Mouse (Mus musculus) limb, embryonic 11.5 days (tissue): ENCODE measurements around the gene Dffb. TPM values are rescaled to one million over a fixed set of nuclear protein-coding genes. Genes with fewer than 3 reads are reported as not detected.

Source experiments
- ATAC-seq: fragments of 200-750 bp; cut with Nextera tagmentation; 2 replicates; pipeline ENCODE4 v1.8.0; 2017; ENCODE audit warnings: low read depth; ENCODE audit not compliant: insufficient number of reproducible peaks, low FRiP score, low TSS enrichment
- DNase-seq: peaks from one replicate; pipeline ENCODE4 v3.0.0-alpha.2; 2015; ENCODE audit warnings: low spot score
- H3K27ac ChIP-seq: fragments of 300-500 bp; sonication (generic); replicated peaks from 2 replicates; pipeline ENCODE4 v1.5.1; 2014; ENCODE audit warnings: low read depth, mild to moderate bottlenecking, low read length
- H3K27me3 ChIP-seq: fragments of 300-500 bp; sonication (generic); 2 replicates; pipeline ENCODE4 v1.6.1; 2014; ENCODE audit warnings: mild to moderate bottlenecking, low read length, mixed read lengths; ENCODE audit not compliant: control insufficient read depth, insufficient read depth
- H3K36me3 ChIP-seq: fragments of 300-500 bp; sonication (generic); 2 replicates; pipeline ENCODE4 v1.6.1; 2014; ENCODE audit warnings: mild to moderate bottlenecking, low read length, moderate library complexity, mixed read lengths; ENCODE audit not compliant: control insufficient read depth, insufficient read depth
- H3K4me1 ChIP-seq: fragments of 300-500 bp; sonication (generic); 2 replicates; pipeline ENCODE4 v1.6.1; 2014; ENCODE audit warnings: low read length, mixed read lengths; ENCODE audit not compliant: control insufficient read depth, insufficient read depth
- H3K4me2 ChIP-seq: fragments of 300-500 bp; sonication (generic); 2 replicates; pipeline ENCODE4 v1.6.1; 2014; ENCODE audit warnings: low read depth, mild to moderate bottlenecking, moderate library complexity; ENCODE audit not compliant: severe bottlenecking
- H3K4me3 ChIP-seq: fragments of 300-500 bp; sonication (generic); 2 replicates; pipeline ENCODE4 v1.5.1; 2014; ENCODE audit warnings: low read depth, low read length
- H3K9ac ChIP-seq: fragments of 300-500 bp; sonication (generic); 2 replicates; pipeline ENCODE4 v1.6.1; 2014; ENCODE audit warnings: mild to moderate bottlenecking, low read length
- H3K9me3 ChIP-seq: fragments of 300-500 bp; sonication (generic); 2 replicates; pipeline ENCODE4 v1.6.1; 2016; ENCODE audit warnings: low read length; ENCODE audit not compliant: control insufficient read depth
- WGBS: fragments of 180-500 bp; shearing (Covaris S2); extraction: QIAGEN DNeasy Blood & Tissue Kit; methylation state at CpG from one replicate; pipeline ENCODE4 v1.1.7; 2014; 5-methylcytosine and 5-hydroxymethylcytosine counted together
- polyA plus RNA-seq: library from polyadenylated mRNA; unstranded; fragments of >200 nt; fragmentation: Nextera tagmentation; extraction: Ambion mirVana; gene quantifications from 2 replicates; pipeline ENCODE4 v1.2.1, GENCODE M21; 2014

The Dffb gene
- polyA plus RNA-seq, 1 experiment from 2014 or later: 14.1 TPM

DNA sequence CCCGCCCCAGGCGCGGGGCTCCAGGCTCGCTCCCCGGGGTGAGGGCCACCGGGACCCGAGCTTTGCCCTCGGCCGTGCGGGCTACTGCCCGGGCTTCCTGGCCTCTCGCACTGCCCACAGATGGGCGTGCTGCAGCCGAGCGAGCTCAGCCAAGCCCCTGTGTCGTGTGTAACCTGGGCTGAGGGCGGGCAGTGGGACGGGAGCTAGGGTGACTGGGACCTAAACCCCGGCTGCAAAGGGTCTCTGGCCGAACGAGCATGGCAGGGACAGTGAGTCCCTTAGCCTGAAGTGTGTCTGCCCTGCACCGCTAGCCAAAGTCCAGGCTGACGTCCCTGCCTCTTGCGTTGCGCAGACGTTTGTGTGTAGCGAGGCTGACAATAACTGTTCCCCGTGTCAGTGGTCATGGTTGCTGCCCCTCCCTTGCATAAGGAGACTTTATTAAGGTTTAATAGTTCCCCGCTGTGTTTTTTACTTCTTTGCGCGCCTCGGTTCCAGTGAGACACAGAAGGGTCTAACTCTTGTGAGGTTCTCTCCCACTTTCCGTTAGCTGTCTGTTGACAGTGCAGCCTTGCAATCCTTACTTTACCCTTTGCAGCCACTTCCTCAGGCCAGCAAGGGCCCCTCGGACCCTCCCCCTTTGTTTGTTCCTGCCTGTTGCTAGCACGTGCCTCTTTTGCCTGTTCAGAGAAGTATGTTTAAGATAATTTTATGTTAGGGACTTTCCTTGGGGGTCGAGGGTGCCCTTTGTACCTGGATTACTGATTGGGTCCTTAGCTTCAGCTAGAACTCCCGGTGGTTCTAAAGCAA, 17.3 kb downstream of the Dffb start:
- H3K4me3 ChIP-seq: peak overlapping the region; percentile 84
- DNase-seq (peak; percentile 49), ATAC-seq (peak; percentile 70)
- no peaks in the 10 kb centered on the region for H3K27me3 ChIP-seq
- peaks cover 7% of the 10 kb centered on the region; the same call in 1 of the 2 replicates for H3K4me1 ChIP-seq
- WGBS: under 1% methylated on average over 29 of the region's 37 CpGs
- H3K9ac ChIP-seq: peak overlapping the region; percentile 91
- H3K27ac ChIP-seq: peak overlapping the region; percentile 84
- H3K9me3 ChIP-seq: no peaks in the 10 kb centered on the region
- peaks cover 10% of the 10 kb centered on the region; the same call in 1 of the 2 replicates for H3K36me3 ChIP-seq
- H3K4me2 ChIP-seq: peak overlapping the region; percentile 62

DNA sequence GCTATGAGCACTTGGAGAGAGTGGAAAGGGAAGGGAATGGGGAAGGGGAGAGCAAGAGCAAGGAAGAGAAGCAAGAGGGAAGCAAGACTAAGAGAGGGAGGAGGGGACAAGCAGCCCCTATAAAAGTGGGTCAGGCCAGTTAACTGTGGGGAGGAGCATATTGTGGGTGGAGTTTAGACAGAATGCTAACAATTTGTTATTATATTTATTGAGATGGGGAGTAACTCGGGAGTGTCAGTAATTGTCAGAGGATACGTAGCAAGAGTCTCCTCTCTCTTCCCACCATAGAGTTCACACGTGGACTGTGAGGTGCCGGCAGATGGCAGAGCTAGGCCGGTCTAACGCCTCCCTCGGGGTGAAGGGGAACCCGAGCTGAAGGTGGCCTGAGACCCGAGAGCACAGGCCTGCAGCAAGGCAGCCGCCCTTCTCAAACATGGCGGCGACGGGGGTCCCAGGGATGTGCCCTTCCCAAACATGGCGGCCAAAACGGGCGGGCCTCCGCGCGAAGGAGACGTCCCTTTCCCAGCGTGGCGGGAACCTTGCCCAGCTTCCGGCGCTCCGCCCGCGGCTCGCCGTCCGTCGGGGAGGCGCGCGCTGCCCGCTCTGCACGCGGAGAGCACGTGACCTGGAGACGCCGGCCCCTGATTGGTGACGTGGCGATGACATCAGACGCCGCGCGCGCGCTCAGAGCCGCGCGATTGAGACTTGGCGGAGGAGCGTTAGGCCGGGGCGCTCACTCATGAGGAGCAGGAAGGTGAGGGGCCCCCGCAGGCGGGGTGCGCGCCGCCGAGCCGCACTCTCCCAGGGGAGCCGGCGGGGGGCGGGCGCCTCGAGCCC, 18.1 kb downstream of the Dffb start, which contains the start of gene A430005L14Rik:
A430005L14Rik (plus strand) TSS at position 669 of the 837 bp plus-strand sequence.
- no peaks in the 10 kb centered on the region for H3K9me3 ChIP-seq
- peak; percentile 98 for DNase-seq
- no peaks in the 10 kb centered on the region for H3K27me3 ChIP-seq
- peak within 1 kb of the TSS; percentile 84 for H3K27ac ChIP-seq
- WGBS: 2% methylated on average over 62 of the region's 67 CpGs
- peak within 1 kb of the TSS; percentile 91 for H3K9ac ChIP-seq
- peak within 1 kb of the TSS; percentile 84 for H3K4me3 ChIP-seq
- peaks cover 10% of the 10 kb centered on the region; the same call in 1 of the 2 replicates for H3K4me1 ChIP-seq
- H3K4me2 ChIP-seq: peak within 1 kb of the TSS; percentile 62
- ATAC-seq: peak; percentile 93
- peaks cover 8% of the 10 kb centered on the region; the same call in 1 of the 2 replicates for H3K36me3 ChIP-seq

DNA sequence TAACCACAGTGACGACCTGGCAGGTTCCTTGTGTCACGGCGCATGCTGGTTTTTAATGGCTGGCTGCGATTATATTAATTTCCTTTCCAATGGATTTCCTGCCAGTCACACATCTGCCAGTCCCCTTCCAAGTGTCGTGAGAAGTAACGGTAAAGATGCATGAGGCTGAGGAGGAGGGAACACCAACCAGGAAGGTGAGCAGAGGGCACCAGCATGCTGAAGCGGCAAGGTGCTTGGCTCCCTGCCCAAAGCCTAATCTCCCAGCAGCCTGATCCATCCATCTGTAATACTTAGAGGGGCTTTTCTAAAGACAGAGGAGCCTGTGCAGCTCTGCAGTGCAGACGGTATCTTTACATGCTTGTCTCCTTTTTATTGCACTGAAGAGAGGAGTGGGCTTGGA, 19.3 kb downstream of the Dffb start:
- Histone ChIP-seq H3K27ac (no peak overlapping the region), H3K36me3 (peaks cover 4% of the 10 kb centered on the region; the same call in 1 of the 2 replicates), H3K4me3 (no peak overlapping the region), H3K4me2 (no peak overlapping the region), H3K9me3 (no peaks in the 10 kb centered on the region), H3K9ac (no peak overlapping the region), H3K4me1 (peaks cover 13% of the 10 kb centered on the region; the same call in 1 of the 2 replicates), H3K27me3 (no peaks in the 10 kb centered on the region)
- DNase-seq: no peak
- ATAC-seq: no peak
- WGBS: 75% methylated on average over 8 of the region's 8 CpGs

DNA sequence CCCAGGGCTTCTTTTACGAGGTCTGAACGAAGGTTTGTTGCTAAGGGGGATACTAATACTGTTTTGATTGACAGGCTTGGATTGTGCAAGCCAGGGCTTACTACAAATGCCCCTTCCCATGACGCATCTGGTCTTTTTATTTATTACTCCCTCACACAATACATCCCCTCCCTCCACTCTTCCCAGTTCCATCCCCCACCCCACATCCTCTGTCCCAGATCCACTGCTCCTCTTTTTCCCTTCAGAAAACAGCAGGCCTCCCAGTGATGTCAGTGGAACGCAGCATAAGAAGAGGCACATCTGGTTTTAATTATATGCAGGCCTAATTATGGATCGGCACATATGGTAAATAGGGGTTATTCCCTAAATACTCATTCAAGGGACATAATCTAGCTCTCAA, 23.2 kb downstream of the Dffb start:
- WGBS: 17% methylated on average over 5 of the region's 5 CpGs
- H3K4me1 ChIP-seq: peaks cover 6% of the 10 kb centered on the region; the same call in 1 of the 2 replicates
- no peak overlapping the region for H3K9ac ChIP-seq
- H3K27ac ChIP-seq: no peak overlapping the region
- DNase-seq: no peak
- H3K27me3 ChIP-seq: no peaks in the 10 kb centered on the region
- H3K4me2 ChIP-seq: no peak overlapping the region
- H3K4me3 ChIP-seq: no peak overlapping the region
- no peaks in the 10 kb centered on the region for H3K36me3 ChIP-seq
- ATAC-seq: no peak
- H3K9me3 ChIP-seq: no peaks in the 10 kb centered on the region

DNA sequence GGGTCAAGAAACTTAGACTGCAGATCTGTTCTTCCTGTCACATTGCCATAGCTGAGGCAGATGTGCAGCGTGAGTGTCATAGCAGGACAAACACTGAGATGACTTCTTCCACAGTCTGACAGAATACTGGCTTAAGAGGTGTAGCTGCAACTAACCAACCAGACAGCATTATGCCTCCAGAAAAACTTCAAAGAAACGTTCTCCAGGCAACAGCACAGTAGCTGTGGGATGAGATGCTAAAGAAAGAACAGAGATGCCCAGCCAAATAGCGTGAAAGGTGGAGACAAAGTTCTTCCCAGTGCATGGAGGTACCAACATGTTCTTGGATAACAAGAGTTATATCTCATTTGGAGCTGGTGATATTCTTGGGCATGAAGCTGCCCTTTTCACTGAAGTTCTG, 23.8 kb downstream of the Dffb start:
- ATAC-seq: no peak
- no peak for DNase-seq

DNA sequence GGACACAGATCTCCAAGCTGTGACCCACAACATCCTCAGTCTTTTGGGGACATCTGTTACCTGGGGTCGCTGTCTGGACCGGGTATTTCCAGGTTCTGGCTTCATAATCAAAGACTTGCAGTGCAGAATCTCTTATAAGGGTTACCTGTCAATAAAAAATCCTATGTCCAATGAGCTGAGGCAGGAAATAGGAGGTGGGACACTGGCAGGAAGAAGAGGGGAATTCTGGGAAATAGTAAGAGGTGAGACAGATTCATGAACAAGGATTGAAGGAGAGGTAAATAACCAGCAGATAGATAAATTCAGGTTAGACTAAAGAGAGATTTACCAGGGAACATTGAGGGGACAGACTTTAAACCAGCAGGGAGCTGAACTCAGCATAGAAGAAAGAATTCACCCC, 24.6 kb downstream of the Dffb start:
- Histone ChIP-seq H3K4me2 (no peak overlapping the region), H3K36me3 (no peaks in the 10 kb centered on the region), H3K27me3 (no peaks in the 10 kb centered on the region), H3K4me1 (peaks cover 6% of the 10 kb centered on the region; the same call in 1 of the 2 replicates), H3K9me3 (no peaks in the 10 kb centered on the region), H3K9ac (no peak overlapping the region), H3K4me3 (no peak overlapping the region), H3K27ac (no peak overlapping the region)
- no peak for ATAC-seq
- 80% methylated on average over 2 of the region's 2 CpGs for WGBS
- no peak for DNase-seq

More for the DNA sequence above, 23.8 kb downstream of the Dffb start:
- Histone ChIP-seq H3K9ac (no peak overlapping the region), H3K4me2 (no peak overlapping the region), H3K27me3 (no peaks in the 10 kb centered on the region), H3K4me3 (no peak overlapping the region), H3K27ac (no peak overlapping the region), H3K36me3 (no peaks in the 10 kb centered on the region), H3K9me3 (no peaks in the 10 kb centered on the region), H3K4me1 (peaks cover 6% of the 10 kb centered on the region; the same call in 1 of the 2 replicates)
- 72% methylated on average over 3 of the region's 3 CpGs for WGBS

DNA sequence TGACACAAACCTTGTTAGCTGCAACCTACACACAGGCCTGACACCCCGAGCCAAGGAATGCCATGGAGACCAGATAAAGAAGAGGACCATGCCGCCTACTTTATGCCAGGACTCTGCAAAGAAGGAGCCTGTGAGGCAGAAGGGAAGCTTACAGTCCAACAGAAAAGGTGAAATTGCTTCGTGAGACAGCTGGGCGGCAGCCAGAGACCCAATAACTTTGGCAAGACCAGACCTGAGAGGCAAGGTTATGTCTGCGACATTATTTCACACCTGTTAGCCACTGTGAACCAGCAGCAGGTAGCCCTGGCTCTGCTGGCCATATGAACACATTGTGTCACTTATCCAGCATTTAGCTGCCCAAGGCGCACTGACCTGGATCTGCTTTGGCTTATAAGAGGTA, 29.2 kb downstream of the Dffb start:
- 60% methylated on average over 6 of the region's 6 CpGs for WGBS
- Histone ChIP-seq H3K27me3 (no peaks in the 10 kb centered on the region), H3K9ac (no peak overlapping the region), H3K4me3 (no peak overlapping the region), H3K4me2 (no peak overlapping the region), H3K4me1 (peaks cover 5% of the 10 kb centered on the region; the same call in 1 of the 2 replicates), H3K9me3 (no peaks in the 10 kb centered on the region), H3K27ac (no peak overlapping the region), H3K36me3 (no peaks in the 10 kb centered on the region)
- ATAC-seq (no peak), DNase-seq (no peak)

DNA sequence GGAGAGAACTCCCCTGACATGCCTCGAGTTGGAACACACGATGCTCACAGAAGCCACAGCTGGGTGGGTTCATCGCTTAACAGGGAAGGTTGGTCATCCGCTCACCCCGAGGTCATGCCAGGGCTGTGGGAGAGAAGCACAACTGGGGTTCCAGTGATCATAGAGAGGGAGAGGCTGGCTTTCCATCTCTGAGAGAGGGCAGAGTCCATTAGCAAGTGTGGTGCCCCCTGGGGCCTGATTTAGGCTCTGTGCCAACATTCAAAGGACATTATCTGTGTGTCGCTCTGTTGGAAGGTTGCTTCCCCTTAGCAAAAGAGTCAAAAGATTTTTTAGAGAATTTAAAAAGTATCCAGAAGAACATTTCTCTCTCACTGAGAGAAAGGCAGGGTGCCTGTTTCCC, 30.7 kb downstream of the Dffb start:
- Histone ChIP-seq H3K9ac (no peak overlapping the region), H3K27ac (no peak overlapping the region), H3K27me3 (no peaks in the 10 kb centered on the region), H3K9me3 (no peaks in the 10 kb centered on the region), H3K4me3 (no peak overlapping the region), H3K4me1 (peaks cover 5% of the 10 kb centered on the region; the same call in 1 of the 2 replicates), H3K4me2 (no peak overlapping the region), H3K36me3 (no peaks in the 10 kb centered on the region)
- DNase-seq (no peak), ATAC-seq (no peak)
- WGBS: 66% methylated on average over 6 of the region's 6 CpGs
